Mouse (Mus musculus) MEL (cell line): Measurements from ENCODE around the gene Slco2b1.

Experiments used
- CTCF ChIP-seq, 3 experiments: IDR thresholded peaks in 2 of 3; conservative IDR thresholded peaks in 1 of 3; 2 replicates each; pipeline ENCODE4 v1.5.1; 2011 to 2012; ENCODE audit warnings: low read length in 3 of 3, low read depth in 2 of 3, mild to moderate bottlenecking in 2 of 3, improper control_type of control experiment in 1 of 3, inconsistent platforms in 1 of 3, mixed read lengths in 1 of 3, moderate library complexity in 1 of 3; ENCODE audit not compliant: control insufficient read depth in 1 of 3, insufficient read depth in 1 of 3, poor library complexity in 1 of 3, severe bottlenecking in 1 of 3
- GATA1 ChIP-seq: IDR thresholded peaks from 2 replicates; pipeline ENCODE4 v1.6.1; 2011; ENCODE audit warnings: low read depth, low read length, improper control_type of control experiment
- MEF2A ChIP-seq: IDR thresholded peaks from 2 replicates; pipeline ENCODE4 v1.6.1; 2014; ENCODE audit warnings: low read depth, mild to moderate bottlenecking, inconsistent platforms, low read length, improper control_type of control experiment; ENCODE audit not compliant: poor library complexity, insufficient replicate concordance, severe bottlenecking; ENCODE audit errors: extremely low read depth
- RCOR1 ChIP-seq: IDR thresholded peaks from 2 replicates; pipeline ENCODE4 v1.6.1; 2012; ENCODE audit warnings: low read depth, mild to moderate bottlenecking, inconsistent platforms, low read length, improper control_type of control experiment

- TF ChIP-seq GATA1 (no peak), RCOR1 (no peak), CTCF (IDR thresholded peaks at IDR 0.05 in 2 of 3, conservative IDR thresholded peaks at IDR 0.05 in 1 of 3; ENCODE audit: control insufficient read depth in 1 of 3, insufficient read depth in 1 of 3, low read depth in 2 of 3, low read length in 3 of 3, poor library complexity in 1 of 3, severe bottlenecking in 1 of 3) (no peak), MEF2A (no peak)
Observed at GRCm38 (mm10) chr7:99698576-99698975, 12.6 kb downstream of the Slco2b1 start.
